Mouse (Mus musculus) small intestine, adult 2 months (tissue): Measurements from ENCODE around the gene Atad2b. TPM values are rescaled to one million over a fixed set of nuclear protein-coding genes. Genes with fewer than 3 reads are reported as not detected.

Experiments
- H3K27ac ChIP-seq: fragments of 200-500 bp; 2 replicates; pipeline ENCODE4 v1.5.1; 2012; ENCODE audit warnings: low read depth, low read length, control low read depth, inconsistent platforms; ENCODE audit not compliant: insufficient read depth
- H3K27me3 ChIP-seq: fragments of 200-500 bp; 2 replicates; pipeline ENCODE4 v1.6.1; 2012; ENCODE audit warnings: mild to moderate bottlenecking, moderate library complexity, low read length, inconsistent platforms; ENCODE audit not compliant: control insufficient read depth, insufficient read depth
- H3K36me3 ChIP-seq: fragments of 200-500 bp; 2 replicates; pipeline ENCODE4 v1.6.1; 2012; ENCODE audit warnings: mild to moderate bottlenecking, low read length, control low read depth, inconsistent platforms; ENCODE audit not compliant: control insufficient read depth, insufficient read depth
- H3K4me1 ChIP-seq: fragments of 200-500 bp; 2 replicates; pipeline ENCODE4 v1.6.1; 2012; ENCODE audit warnings: low read length, inconsistent platforms, mixed read lengths; ENCODE audit not compliant: control insufficient read depth, insufficient read depth, insufficient read length
- H3K4me3 ChIP-seq: fragments of 200-500 bp; 2 replicates; pipeline ENCODE4 v1.5.1; 2012; ENCODE audit warnings: low read depth, mild to moderate bottlenecking, control low read depth, inconsistent platforms, low read length, moderate library complexity
- CTCF ChIP-seq: fragments of 200-500 bp; IDR thresholded peaks from 2 replicates; pipeline ENCODE4 v1.5.1; 2012; ENCODE audit warnings: low read depth, mild to moderate bottlenecking, control low read depth, inconsistent platforms, low read length, moderate library complexity, mixed read lengths; ENCODE audit not compliant: insufficient replicate concordance, insufficient read length; ENCODE audit errors: extremely low read depth
- POLR2A ChIP-seq: fragments of 200-500 bp; IDR thresholded peaks from 2 replicates; pipeline ENCODE4 v1.6.1; 2012; ENCODE audit warnings: low read depth, mild to moderate bottlenecking, control low read depth, inconsistent platforms, low read length, moderate library complexity
- WGBS: fragments of 180-500 bp; shearing (Covaris S2); methylation state at CpG from one replicate; pipeline ENCODE4 v1.1.7; 2018; 5-methylcytosine and 5-hydroxymethylcytosine counted together
- polyA plus RNA-seq: library from polyadenylated mRNA; depleted of rRNA; stranded (reverse); fragments of >200 nt; gene quantifications from 2 replicates; pipeline ENCODE4 v1.2.3, GENCODE M21; 2012; rRNA removed

Gene Atad2b
- polyA plus RNA-seq, 1 experiment: 19.7 TPM

GRCm38 (mm10) chr12:5073191-5073590 is 156.0 kb downstream of the Atad2b start:
- WGBS: 78% methylated on average over 12 of the region's 12 CpGs
- Histone ChIP-seq H3K27me3 (no peaks in the 10 kb centered on the region), H3K27ac (no peak overlapping the region), H3K4me3 (no peak overlapping the region), H3K4me1 (no peaks in the 10 kb centered on the region), H3K36me3 (no peaks in the 10 kb centered on the region)
- no peak for TF ChIP-seq POLR2A
- no peak for TF ChIP-seq CTCF

GRCm38 (mm10) chr12:5081480-5081879 is 164.3 kb downstream of the Atad2b start:
- no peaks in the 10 kb centered on the region for H3K36me3 ChIP-seq
- no peaks in the 10 kb centered on the region for H3K4me1 ChIP-seq
- no peaks in the 10 kb centered on the region for H3K27me3 ChIP-seq
- 87% methylated on average over 4 of the region's 4 CpGs for WGBS
- no peak overlapping the region for H3K4me3 ChIP-seq
- H3K27ac ChIP-seq: no peak overlapping the region
- TF ChIP-seq POLR2A (no peak), CTCF (no peak)

- TF ChIP-seq POLR2A (no peak), CTCF (no peak)
- Histone ChIP-seq H3K27me3 (no peaks in the 10 kb centered on the region), H3K36me3 (no peaks in the 10 kb centered on the region), H3K4me1 (no peaks in the 10 kb centered on the region), H3K4me3 (no peak overlapping the region), H3K27ac (no peak overlapping the region)
- WGBS: 92% methylated on average over 5 of the region's 5 CpGs
These were observed 167.6 kb downstream of the Atad2b start for GRCm38 (mm10) chr12:5084714-5085113.

GRCm38 (mm10) chr12:5087787-5088519 is 170.8 kb downstream of the Atad2b start:
- 28% methylated on average over 10 of the region's 10 CpGs for WGBS
- H3K4me1 ChIP-seq: no peaks in the 10 kb centered on the region
- H3K36me3 ChIP-seq: no peaks in the 10 kb centered on the region
- no peak for TF ChIP-seq CTCF
- TF ChIP-seq POLR2A: no peak
- no peak overlapping the region for H3K4me3 ChIP-seq
- no peaks in the 10 kb centered on the region for H3K27me3 ChIP-seq
- H3K27ac ChIP-seq: no peak overlapping the region

GRCm38 (mm10) chr12:5088639-5089038 is 171.5 kb downstream of the Atad2b start:
- TF ChIP-seq POLR2A: no peak
- TF ChIP-seq CTCF: no peak
- Histone ChIP-seq H3K27me3 (no peaks in the 10 kb centered on the region), H3K4me3 (no peak overlapping the region), H3K4me1 (no peaks in the 10 kb centered on the region), H3K36me3 (no peaks in the 10 kb centered on the region), H3K27ac (no peak overlapping the region)
- WGBS: 15% methylated on average over 1 of the region's 1 CpGs

Other genes starting within 250 kb of the Atad2b start
- not detected in 2 replicates for gene Fam228a, start 178.9 kb upstream of the Atad2b start, polyA plus RNA-seq
- gene Pfn4, start 148.3 kb upstream of the Atad2b start, polyA plus RNA-seq: not detected in 2 replicates
- gene Fam228b, start 148.1 kb upstream of the Atad2b start, polyA plus RNA-seq: 0.33 TPM in 1 of 2 replicates, not detected in the other
- gene Sf3b6, start 99.8 kb upstream of the Atad2b start, polyA plus RNA-seq: 21.5 and 36.9 TPM in 2 replicates
- 0.93 and 1.7 TPM in 2 replicates for gene Fkbp1b, start 75.8 kb upstream of the Atad2b start, polyA plus RNA-seq
- gene Wdcp, start 74.0 kb upstream of the Atad2b start, polyA plus RNA-seq: 1.5 and 1.6 TPM in 2 replicates
- 1.7 and 6.1 TPM in 2 replicates for gene Mfsd2b, start 43.0 kb upstream of the Atad2b start, polyA plus RNA-seq
- 3.4 and 12.2 TPM in 2 replicates for gene Ubxn2a, start 9.6 kb upstream of the Atad2b start, polyA plus RNA-seq